Mouse (Mus musculus): ENCODE measurements around the gene Dydc2. TPM values are rescaled to one million over a fixed set of nuclear protein-coding genes. Genes with fewer than 3 reads are reported as not detected.
"Not testable (repeated sequence)": the region's sequence is repeated elsewhere in the genome, so short reads cannot be mapped to it uniquely, and the experiment has no call there.

The Dydc2 gene
- not detected for total RNA-seq (2021)

DNA sequence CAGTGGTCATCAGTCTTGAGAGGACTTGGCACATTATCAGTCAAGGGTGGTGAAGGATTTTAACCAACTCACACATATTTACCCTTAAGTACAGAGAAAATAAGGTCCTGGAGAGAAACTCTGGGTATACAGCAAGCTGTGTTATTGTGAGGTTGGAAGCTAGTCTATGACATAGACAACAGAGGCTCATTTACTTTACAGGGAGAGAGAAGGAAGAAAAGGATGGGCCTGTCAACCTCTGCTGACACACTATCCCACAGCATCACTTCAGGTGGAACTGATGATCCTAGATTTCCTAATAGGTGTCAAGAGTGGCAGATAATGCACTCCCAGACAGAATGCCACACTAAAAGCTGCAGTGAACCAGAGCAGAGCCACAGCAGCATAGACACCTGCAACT lies at the start of gene Dydc2:
Gene Dydc2 (minus strand): TSS at position 101 of the 400 bp plus-strand sequence.
- DNase-seq (ENCODE audit: low spot score): no peak
- intact Hi-C loops (cut with DNase I): no loop called here

GRCm38 (mm10) chr14:41116271-41116670 lies 47.3 kb upstream of the Dydc2 start:
- intact Hi-C loops (cut with DNase I): no loop called here
- no peak for DNase-seq (ENCODE audit: low spot score)

DNA sequence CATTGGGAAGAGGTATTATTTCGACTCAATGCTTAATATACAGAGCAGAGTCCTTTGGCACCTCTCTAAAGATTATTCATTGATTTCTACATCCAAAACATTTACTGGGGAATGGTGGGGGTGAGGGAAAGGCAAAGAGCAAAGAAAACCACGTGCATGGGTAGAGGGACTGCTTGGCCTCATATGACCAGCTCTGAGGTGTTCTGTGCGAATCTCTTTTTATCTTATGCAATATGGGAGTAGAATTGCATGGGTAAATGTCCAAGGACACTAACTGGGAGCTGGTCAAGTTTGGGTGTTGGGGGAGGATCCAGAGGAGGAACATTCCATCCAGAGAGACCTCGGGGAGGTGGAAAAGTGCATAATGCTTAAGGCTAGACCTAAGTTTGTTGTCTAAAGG lies 43.9 kb upstream of the Dydc2 start:
- no peak for DNase-seq (ENCODE audit: low spot score)
- intact Hi-C loops (cut with DNase I): no loop called here

- DNase-seq (ENCODE audit: low spot score): no peak
- intact Hi-C loops (cut with DNase I): no loop called here
These were observed 42.1 kb upstream of the Dydc2 start for GRCm38 (mm10) chr14:41111031-41111668.

DNA sequence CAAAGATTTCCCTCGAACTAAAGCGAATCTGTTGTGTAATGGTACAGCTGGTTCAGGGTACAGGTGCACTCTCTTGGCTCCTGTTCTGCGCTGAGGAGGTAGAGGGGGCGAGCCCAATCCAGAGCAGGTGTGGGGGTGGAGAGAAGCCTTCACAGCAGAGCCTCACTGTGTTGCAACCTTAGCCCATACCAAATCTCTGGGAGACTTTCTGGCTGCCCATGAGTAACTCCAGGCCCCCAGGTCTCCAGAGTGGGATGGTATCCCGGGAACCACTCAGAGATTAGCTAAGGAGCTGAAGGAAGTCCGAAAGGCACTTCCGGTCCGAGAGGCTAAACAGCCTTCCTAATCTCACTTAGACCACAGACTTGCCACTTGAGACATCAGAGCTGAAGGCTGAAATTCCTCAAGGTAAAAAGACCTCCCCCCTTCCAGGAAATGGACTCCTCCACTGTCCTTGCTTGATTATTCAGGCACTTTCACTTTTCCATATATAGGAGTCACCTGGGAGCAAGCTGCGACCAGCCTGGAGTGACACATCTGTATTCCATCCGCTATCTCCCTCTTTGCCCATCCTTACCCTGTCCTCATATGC lies 35.9 kb upstream of the Dydc2 start, which contains the start of gene Mat1a:
Gene Mat1a (plus strand): TSS at position 183 of the 592 bp plus-strand sequence.
- intact Hi-C loops (cut with DNase I): no loop called here
- no peak for DNase-seq (ENCODE audit: low spot score)

- intact Hi-C loops (cut with DNase I): no loop called here
- no peak for DNase-seq (ENCODE audit: low spot score)
These were observed 33.3 kb upstream of the Dydc2 start for GRCm38 (mm10) chr14:41102269-41102668.

- intact Hi-C loops (cut with DNase I): no loop called here
- no peak for DNase-seq (ENCODE audit: low spot score)
These were observed 32.2 kb upstream of the Dydc2 start for GRCm38 (mm10) chr14:41101242-41101641.

GRCm38 (mm10) chr14:41100712-41101111 lies 31.7 kb upstream of the Dydc2 start:
- intact Hi-C loops (cut with DNase I): no loop called here
- DNase-seq (ENCODE audit: low spot score): no peak

GRCm38 (mm10) chr14:41098726-41099125 lies 29.7 kb upstream of the Dydc2 start:
- intact Hi-C loops (cut with DNase I): no loop called here
- DNase-seq (ENCODE audit: low spot score): no peak

DNA sequence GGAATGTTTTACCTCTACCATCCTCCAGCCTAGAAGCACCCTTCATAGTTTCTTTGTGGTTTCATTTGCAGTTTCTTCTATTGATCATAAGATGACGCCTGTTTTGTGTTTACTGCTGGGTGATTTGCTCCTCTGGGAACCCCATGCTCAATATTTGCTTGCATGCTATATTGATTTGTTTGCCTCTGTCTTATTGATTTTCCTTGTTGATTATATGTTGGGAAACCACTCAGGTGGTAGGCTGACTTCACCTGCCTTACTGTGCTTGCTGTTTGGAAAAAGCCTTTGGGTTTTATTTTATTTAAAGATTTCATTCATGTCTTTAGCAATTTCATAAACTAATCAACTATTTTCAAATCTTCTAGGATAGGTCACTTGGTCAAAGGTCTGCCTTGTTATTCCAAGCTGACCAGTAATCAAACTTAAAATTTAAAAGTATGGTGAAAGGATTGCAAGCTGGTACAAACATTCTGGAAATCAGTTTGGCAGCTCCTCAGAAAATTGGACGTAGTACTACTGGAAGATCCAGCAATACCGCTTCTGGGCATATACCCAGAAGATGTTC lies 27.4 kb upstream of the Dydc2 start:
- no peak for DNase-seq (ENCODE audit: low spot score)
- intact Hi-C loops (cut with DNase I): no loop called here

- DNase-seq (ENCODE audit: low spot score): no peak
These were observed 25.1 kb upstream of the Dydc2 start for GRCm38 (mm10) chr14:41094114-41094513.

GRCm38 (mm10) chr14:41090777-41091176 lies 21.8 kb upstream of the Dydc2 start:
- DNase-seq (ENCODE audit: low spot score): no peak
- intact Hi-C loops (cut with DNase I): no loop called here

More at GRCm38 (mm10) chr14:41094114-41094513, 25.1 kb upstream of the Dydc2 start:
- intact Hi-C loops (cut with DNase I): loop anchor here (1.0 kb wide), 1 partner anchor 68 kb away; no protein-coding TSS in a partner anchor

DNA sequence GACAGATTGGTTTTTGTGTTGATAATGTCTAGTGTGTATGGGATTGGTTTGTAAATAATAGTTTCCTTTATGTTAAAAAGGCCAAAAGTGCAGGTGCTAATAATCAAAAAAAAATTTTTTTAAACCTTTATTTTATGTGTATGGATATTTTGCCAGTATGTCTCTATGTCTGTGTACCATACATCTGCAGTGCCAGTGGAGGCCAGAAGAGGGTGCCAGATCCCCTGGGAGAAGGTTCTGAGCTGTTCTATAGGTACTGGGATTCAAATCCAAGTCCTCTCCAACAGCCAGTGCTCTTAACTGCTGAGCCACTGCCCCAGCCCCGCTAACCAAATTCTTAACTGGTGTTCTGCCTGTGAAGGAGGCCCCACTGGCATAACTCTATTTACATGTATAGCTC lies 18.5 kb upstream of the Dydc2 start:
- intact Hi-C loops (cut with DNase I): no loop called here
- no peak for DNase-seq (ENCODE audit: low spot score)

- intact Hi-C loops (cut with DNase I): no loop called here
- DNase-seq (ENCODE audit: low spot score): no peak
These were observed 13.4 kb upstream of the Dydc2 start for GRCm38 (mm10) chr14:41082408-41082807.

GRCm38 (mm10) chr14:41072944-41073275 lies 3.9 kb upstream of the Dydc2 start:
- intact Hi-C loops (cut with DNase I): no loop called here
- DNase-seq (ENCODE audit: low spot score): no peak

DNA sequence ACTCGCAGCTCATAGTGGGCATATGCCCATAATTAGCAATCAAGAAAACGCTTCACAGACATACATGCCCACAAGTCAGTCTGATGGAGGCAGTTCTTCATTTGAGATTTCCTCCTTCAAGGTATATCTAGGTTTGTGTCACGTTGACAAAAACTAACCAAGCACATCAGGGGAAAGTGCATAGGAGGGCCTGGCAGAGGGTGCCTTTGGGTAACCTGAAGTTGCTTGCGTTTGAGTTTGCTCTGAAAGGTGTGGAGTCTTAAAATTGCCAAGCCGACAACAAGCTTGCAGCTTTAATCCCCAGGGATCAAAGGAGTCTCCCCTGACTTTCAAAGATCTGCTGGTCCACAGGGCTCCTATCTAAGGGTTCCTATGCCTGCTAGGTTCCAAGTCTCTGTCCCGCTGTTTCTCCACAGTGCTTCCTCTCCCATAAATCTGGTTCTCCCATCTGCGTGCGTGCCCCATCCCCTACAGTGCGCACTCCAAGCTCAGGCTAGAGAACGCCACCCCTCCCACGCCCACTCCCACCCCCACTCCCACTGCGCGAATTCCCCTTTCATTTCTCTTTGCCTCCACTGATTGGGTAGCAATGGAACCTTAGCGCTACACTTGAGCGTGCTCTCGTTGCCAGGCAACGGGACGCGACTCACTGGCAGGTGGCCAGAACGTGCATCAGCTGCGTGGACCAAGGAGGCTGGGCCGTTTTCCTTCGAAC lies 3.4 kb upstream of the Dydc2 start, which contains the start of gene Dydc1:
Gene Dydc1 (plus strand): TSS at position 683 of the 715 bp plus-strand sequence.
- DNase-seq (ENCODE audit: low spot score): peak; percentile 4
- intact Hi-C loops (cut with DNase I): no loop called here

DNA sequence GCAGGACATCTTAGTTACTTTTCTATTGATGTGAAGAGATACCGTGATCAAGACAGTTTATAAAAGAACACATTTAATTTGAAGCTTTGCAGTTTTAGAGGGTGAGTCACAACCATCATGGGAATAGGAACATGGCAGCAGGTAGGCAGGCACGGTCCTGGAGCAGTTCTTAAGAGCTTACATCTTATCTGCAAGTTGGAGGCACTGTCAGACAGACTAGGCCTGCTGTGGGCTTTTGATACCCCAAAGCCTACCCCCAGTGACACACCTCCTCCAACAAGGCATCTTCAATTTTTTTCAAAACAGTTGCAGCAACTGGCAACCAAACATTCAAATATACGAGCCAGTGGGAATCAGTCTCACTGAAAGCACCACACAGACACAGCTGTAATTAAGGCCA lies 1.3 kb upstream of the Dydc2 start:
- intact Hi-C loops (cut with DNase I): no loop called here
- DNase-seq (ENCODE audit: low spot score): no peak

GRCm38 (mm10) chr14:41066416-41066815 lies 2.6 kb downstream of the Dydc2 start:
- no peak for DNase-seq (ENCODE audit: low spot score)
- intact Hi-C loops (cut with DNase I): no loop called here

GRCm38 (mm10) chr14:41065168-41065567 lies 3.8 kb downstream of the Dydc2 start:
- intact Hi-C loops (cut with DNase I): no loop called here
- DNase-seq (ENCODE audit: low spot score): no peak

- intact Hi-C loops (cut with DNase I); DNase-seq (ENCODE audit: low spot score): not testable (repeated sequence)
These were observed 15.8 kb downstream of the Dydc2 start for GRCm38 (mm10) chr14:41053190-41053589.

DNA sequence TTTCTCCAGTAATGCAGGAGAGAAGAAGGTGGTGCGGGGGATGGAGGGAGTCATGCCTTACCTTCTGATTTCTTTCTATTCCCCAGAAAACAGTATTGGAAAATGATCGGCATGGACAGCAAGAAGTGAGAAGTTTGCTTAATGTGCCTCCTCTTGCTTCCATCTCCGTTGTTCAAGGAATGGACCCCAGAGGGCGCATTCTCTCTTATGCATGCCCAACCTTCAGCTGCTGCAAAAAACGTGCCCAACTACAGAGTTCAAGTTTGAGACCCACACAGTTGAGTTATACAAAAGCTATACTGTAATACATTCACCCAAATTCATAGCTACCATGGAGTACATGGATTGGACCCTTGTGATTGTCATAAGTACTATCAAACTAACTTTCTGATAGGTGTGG lies 16.5 kb downstream of the Dydc2 start:
- no peak for DNase-seq (ENCODE audit: low spot score)
- intact Hi-C loops (cut with DNase I): no loop called here
